In the genomic region with DNA sequence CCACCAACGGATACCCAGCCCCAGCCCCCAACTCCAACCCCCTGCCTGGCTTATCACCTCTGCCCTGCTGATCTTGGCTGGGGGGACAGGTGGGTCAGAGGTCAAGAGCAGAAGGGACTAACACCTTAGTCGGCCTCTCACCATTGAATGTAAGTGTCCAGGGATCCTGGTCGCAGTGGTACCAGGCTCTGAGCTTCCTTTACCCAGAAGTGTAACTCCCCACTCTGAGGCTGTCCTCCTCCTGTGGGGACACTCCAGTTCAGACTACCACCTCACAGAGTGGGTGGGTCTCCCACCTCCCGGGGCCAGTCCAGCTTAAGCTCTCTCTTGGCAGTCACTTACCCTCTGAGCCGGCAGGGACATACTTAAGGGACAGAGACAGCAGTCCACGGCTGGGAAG, we compare ENCODE assay signal across 34 mouse cellular contexts. TPM values are rescaled to one million over a fixed set of nuclear protein-coding genes. Genes with fewer than 3 reads are reported as not detected.
"Had no signal": no experiment of that assay in that cellular context is flagged by ENCODE, and none has a peak within 500 bp of the region (broad histone marks: within the 10 kb centered on the region; RNA-seq: fewer than 3 reads in every experiment).

No protein-coding gene starts in this region.

- ATAC-seq: forebrain, embryonic 13.5 days; forebrain, embryonic 14.5 days; forebrain, embryonic 15.5 days; forebrain, embryonic 16.5 days; forebrain, postnatal 0 days had no signal

- H3K9me3 ChIP-seq: embryonic facial prominence, embryonic 10.5 days; embryonic facial prominence, embryonic 12.5 days; embryonic facial prominence, embryonic 13.5 days; embryonic facial prominence, embryonic 15.5 days; forebrain, embryonic 10.5 days; forebrain, embryonic 12.5 days; forebrain, embryonic 13.5 days; forebrain, embryonic 15.5 days had no signal

- DNase-seq: cerebellum, adult 2 months; cerebellum, adult 8-10 months; cerebellum, adult 9-10 months; cerebellum, adult 9-11 months; cerebellum, postnatal 10 days; cerebellum, postnatal 14 days; cerebellum, postnatal 25 days; cerebellum, postnatal 36 days; embryo, embryonic 11 days; forebrain, postnatal 0 days; gastrocnemius, adult 2 months; gastrocnemius, postnatal 10 days; gastrocnemius, postnatal 14 days; gastrocnemius, postnatal 25 days; heart, adult 18-20 months; heart, adult 2 months had no signal

- H3K36me3 ChIP-seq: embryonic facial prominence, embryonic 10.5 days; embryonic facial prominence, embryonic 12.5 days; embryonic facial prominence, embryonic 13.5 days; embryonic facial prominence, embryonic 15.5 days; forebrain, embryonic 10.5 days; forebrain, embryonic 12.5 days; forebrain, embryonic 15.5 days had no signal

- H3K27ac ChIP-seq: embryonic facial prominence, embryonic 10.5 days; embryonic facial prominence, embryonic 12.5 days; embryonic facial prominence, embryonic 13.5 days; embryonic facial prominence, embryonic 15.5 days; forebrain, embryonic 10.5 days; forebrain, embryonic 12.5 days; forebrain, embryonic 13.5 days; forebrain, embryonic 15.5 days; gastrocnemius, adult 2 months; heart, adult 2 months had no signal

- H3K4me2 ChIP-seq: embryonic facial prominence, embryonic 12.5 days; embryonic facial prominence, embryonic 13.5 days; embryonic facial prominence, embryonic 15.5 days; forebrain, embryonic 12.5 days; forebrain, embryonic 13.5 days; forebrain, embryonic 15.5 days had no signal

- H3K9ac ChIP-seq: embryonic facial prominence, embryonic 12.5 days; embryonic facial prominence, embryonic 13.5 days; embryonic facial prominence, embryonic 15.5 days; forebrain, embryonic 12.5 days; forebrain, embryonic 13.5 days; forebrain, embryonic 15.5 days; forebrain, postnatal 0 days had no signal

- H3K4me3 ChIP-seq: embryonic facial prominence, embryonic 10.5 days; embryonic facial prominence, embryonic 12.5 days; embryonic facial prominence, embryonic 13.5 days; embryonic facial prominence, embryonic 15.5 days; erythroblast, embryonic 14.5 days; forebrain, embryonic 10.5 days; forebrain, embryonic 12.5 days; forebrain, embryonic 13.5 days; forebrain, embryonic 15.5 days; gastrocnemius, adult 2 months; heart, adult 2 months had no signal

RNA-seq across cellular contexts. Expression of a gene that starts 7.5 kb away (rescaled TPM):
- total RNA-seq: forebrain, postnatal 0 days; gastrocnemius, adult 2 months had no signal

RNA-seq across cellular contexts. Expression of a gene that starts 43.1 kb away (rescaled TPM):
- total RNA-seq: common myeloid progenitor, adult 5-6 weeks; gastrocnemius, adult 18-20 months; gastrocnemius, adult 2 months; gastrocnemius, adult 8-10 months; gastrocnemius, postnatal 10 days; gastrocnemius, postnatal 14 days; gastrocnemius, postnatal 25 days; gastrocnemius, postnatal 36 days; gastrocnemius, postnatal 4 days; heart, adult 18-20 months had no signal
- polyA plus RNA-seq: embryonic facial prominence, embryonic 12.5 days; erythroblast, embryonic 14.5 days had no signal

RNA-seq across cellular contexts. Expression of a gene that starts 43.5 kb away (rescaled TPM):
- total RNA-seq: common myeloid progenitor, adult 5-6 weeks; gastrocnemius, adult 18-20 months; gastrocnemius, postnatal 10 days; gastrocnemius, postnatal 14 days; gastrocnemius, postnatal 25 days; granulocyte monocyte progenitor cell, adult 5-6 weeks; heart, adult 18-20 months; heart, adult 2 months had no signal
- polyA plus RNA-seq: erythroblast, embryonic 14.5 days; forebrain, embryonic 11.5 days had no signal
